Mouse (Mus musculus) bone marrow, adult 2 months (tissue): ENCODE data around the gene Atxn1l.

Experiments
- CTCF ChIP-seq: fragments of 200-500 bp; IDR thresholded peaks from 2 replicates; pipeline ENCODE4 v1.5.1; 2011; ENCODE audit warnings: low read length, control low read depth; ENCODE audit not compliant: control insufficient read depth, insufficient read depth
- POLR2A ChIP-seq: fragments of 200-500 bp; IDR thresholded peaks from 2 replicates; pipeline ENCODE4 v1.6.1; 2011; ENCODE audit warnings: low read depth, mild to moderate bottlenecking, control low read depth, low read length, borderline replicate concordance; ENCODE audit not compliant: control insufficient read depth

DNA sequence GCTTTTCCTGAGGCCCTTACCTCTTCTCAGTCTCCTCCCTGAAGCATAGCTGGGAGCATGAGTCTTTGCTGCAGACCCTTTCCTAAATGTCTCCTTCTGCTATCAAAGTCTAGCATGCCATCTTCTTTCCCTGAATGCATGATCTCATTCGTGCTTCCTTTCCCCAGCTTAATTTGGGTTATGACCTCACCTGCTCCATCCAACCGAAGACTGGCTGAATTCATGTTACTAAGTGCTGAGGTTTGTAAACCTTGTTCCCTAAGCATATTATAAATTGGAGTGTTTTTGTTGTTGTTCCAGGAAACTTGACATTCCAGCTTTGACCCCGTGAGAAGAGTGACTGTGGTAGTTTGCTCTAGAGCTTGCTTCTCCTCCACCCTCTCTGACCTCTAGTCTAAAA is 3.5 kb downstream of the Atxn1l start:
- TF ChIP-seq POLR2A (no peak), CTCF (no peak)
